Mouse (Mus musculus) central nervous system, embryonic 11.5 days (tissue): ENCODE data around the gene D630039A03Rik. TPM values are rescaled to one million over a fixed set of nuclear protein-coding genes. Genes with fewer than 3 reads are reported as not detected.

Experiments
- polyA plus RNA-seq: library from polyadenylated mRNA; depleted of rRNA; stranded (reverse); fragments of >200 nt; gene quantifications from 2 replicates; pipeline ENCODE4 v1.2.3, GENCODE M21; 2012; rRNA removed

Gene D630039A03Rik
- polyA plus RNA-seq: 0.12 and 0.43 TPM in 2 replicates

GRCm38 (mm10) chr4:57916201-57916661, at the start of gene D630039A03Rik:
Gene D630039A03Rik, minus strand, starts transcription at chr4:57916297.

GRCm38 (mm10) chr4:57956029-57956960, 40.2 kb upstream of the D630039A03Rik start, which contains the start of gene Txn1:
Gene Txn1, minus strand, starts transcription at chr4:57956411.

Other genes with a start within 250 kb of the D630039A03Rik start
- gene Akap2, start 198.6 kb downstream of the D630039A03Rik start, polyA plus RNA-seq: 17.3 and 23.8 TPM in 2 replicates
- gene Txn1, start 40.1 kb upstream of the D630039A03Rik start, polyA plus RNA-seq: 319 and 398 TPM in 2 replicates
- gene Txndc8, start 92.8 kb upstream of the D630039A03Rik start, polyA plus RNA-seq: not detected in 2 replicates